Mouse (Mus musculus) stomach, postnatal 0 days (tissue): ENCODE data around the gene Prkag2. TPM values are rescaled to one million over a fixed set of nuclear protein-coding genes. Genes with fewer than 3 reads are reported as not detected.
A peak's percentile ranks its signal among the peaks of the same experiment; 100 is the strongest.

Experiments used
- ATAC-seq: fragments of 200-750 bp; cut with Nextera tagmentation; 2 replicates; pipeline ENCODE4 v1.8.0; 2017; ENCODE audit not compliant: low FRiP score, low TSS enrichment
- DNase-seq: peaks from one replicate; pipeline ENCODE4 v3.0.0-alpha.2; 2016; ENCODE audit warnings: low spot score
- H3K27ac ChIP-seq: fragments of 300-500 bp; sonication (generic); replicated peaks from 2 replicates; pipeline ENCODE4 v1.5.1; 2014; ENCODE audit warnings: mild to moderate bottlenecking, control low read depth
- H3K27me3 ChIP-seq: fragments of 300-500 bp; sonication (generic); 2 replicates; pipeline ENCODE4 v1.6.1; 2014; ENCODE audit warnings: low read length; ENCODE audit not compliant: control insufficient read depth, insufficient read depth
- H3K36me3 ChIP-seq: fragments of 300-500 bp; sonication (generic); 2 replicates; pipeline ENCODE4 v1.6.1; 2014; ENCODE audit warnings: low read length, mixed read lengths; ENCODE audit not compliant: control insufficient read depth, insufficient read depth
- H3K4me1 ChIP-seq: fragments of 300-500 bp; sonication (generic); replicated peaks from 2 replicates; pipeline ENCODE4 v1.6.1; 2014; ENCODE audit warnings: antibody characterized with exemption; ENCODE audit not compliant: control insufficient read depth, insufficient read depth
- H3K4me2 ChIP-seq: fragments of 300-500 bp; sonication (generic); replicated peaks from 2 replicates; pipeline ENCODE4 v1.6.1; 2014; ENCODE audit warnings: low read depth, mild to moderate bottlenecking, control low read depth, moderate library complexity
- H3K4me3 ChIP-seq: fragments of 300-500 bp; sonication (generic); 2 replicates; pipeline ENCODE4 v1.5.1; 2014; ENCODE audit warnings: low read depth, low read length, control low read depth
- H3K9ac ChIP-seq: fragments of 300-500 bp; sonication (generic); 2 replicates; pipeline ENCODE4 v1.6.1; 2014; ENCODE audit warnings: mild to moderate bottlenecking, low read length, control low read depth, mixed read lengths
- H3K9me3 ChIP-seq: fragments of 300-500 bp; sonication (generic); 2 replicates; pipeline ENCODE4 v1.6.1; 2016; ENCODE audit warnings: low read length; ENCODE audit not compliant: control insufficient read depth
- CTCF ChIP-seq: IDR thresholded peaks from 2 replicates; pipeline ENCODE4 v1.5.1; 2016; ENCODE audit warnings: antibody characterized with exemption, low read depth, mild to moderate bottlenecking, moderate library complexity
- EP300 ChIP-seq: optimal IDR thresholded peaks from 2 replicates; pipeline ENCODE3; 2016; ENCODE audit warnings: antibody characterized with exemption
- WGBS: fragments of 180-500 bp; shearing (Covaris S2); extraction: QIAGEN DNeasy Blood & Tissue Kit; methylation state at CpG from one replicate; pipeline ENCODE4 v1.1.7; 2014; 5-methylcytosine and 5-hydroxymethylcytosine counted together
- polyA plus RNA-seq: library from polyadenylated mRNA; unstranded; fragments of >200 nt; fragmentation: Nextera tagmentation; extraction: Ambion mirVana; gene quantifications from 2 replicates; pipeline ENCODE4 v1.2.1, GENCODE M21; 2015

Gene Prkag2
- polyA plus RNA-seq, 1 experiment from 2014 or later, result 33.9 TPM

DNA sequence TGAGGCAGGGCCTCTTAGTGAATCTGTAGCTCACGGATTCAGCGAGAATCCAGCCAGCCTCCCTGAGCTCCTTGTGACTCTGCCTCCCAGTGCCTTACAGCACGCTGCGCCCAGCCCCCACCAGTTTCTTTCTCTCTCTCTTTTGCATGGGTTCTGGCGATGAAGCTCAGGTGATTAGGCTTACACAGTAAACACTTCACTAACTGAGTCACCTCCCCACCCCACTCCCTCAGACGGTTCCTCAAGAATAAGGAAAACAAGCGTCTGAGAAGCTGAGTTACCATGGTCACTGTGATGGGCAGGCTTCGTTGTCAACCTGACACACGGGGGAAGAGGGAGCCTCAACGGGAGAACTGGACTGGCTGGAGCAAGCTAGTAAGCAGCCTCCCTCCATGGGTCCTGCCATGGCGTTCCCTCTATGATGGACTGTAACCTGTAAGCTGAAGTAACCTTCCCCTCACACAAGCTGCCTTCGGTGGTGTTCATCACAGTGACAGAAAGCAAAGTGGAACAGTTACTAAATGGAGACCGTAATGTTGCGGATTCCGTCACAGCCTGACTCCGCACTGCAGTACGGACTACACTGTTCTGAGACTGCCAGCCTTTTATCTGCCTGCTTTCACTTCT is 37.8 kb downstream of the Prkag2 start:
- ATAC-seq, result peak; percentile 79
- H3K4me2 ChIP-seq, result no peak overlapping the region
- no peaks in the 10 kb centered on the region for H3K9me3 ChIP-seq
- peak; percentile 81 for DNase-seq
- TF ChIP-seq CTCF (no peak), EP300 (no peak)
- no peak overlapping the region for H3K4me3 ChIP-seq
- 41% methylated on average over 17 of the region's 17 CpGs for WGBS
- H3K27ac ChIP-seq, result no peak overlapping the region
- peaks cover 23% of the 10 kb centered on the region for H3K4me1 ChIP-seq
- no peaks in the 10 kb centered on the region for H3K27me3 ChIP-seq
- no peaks in the 10 kb centered on the region for H3K36me3 ChIP-seq
- H3K9ac ChIP-seq, result no peak overlapping the region

DNA sequence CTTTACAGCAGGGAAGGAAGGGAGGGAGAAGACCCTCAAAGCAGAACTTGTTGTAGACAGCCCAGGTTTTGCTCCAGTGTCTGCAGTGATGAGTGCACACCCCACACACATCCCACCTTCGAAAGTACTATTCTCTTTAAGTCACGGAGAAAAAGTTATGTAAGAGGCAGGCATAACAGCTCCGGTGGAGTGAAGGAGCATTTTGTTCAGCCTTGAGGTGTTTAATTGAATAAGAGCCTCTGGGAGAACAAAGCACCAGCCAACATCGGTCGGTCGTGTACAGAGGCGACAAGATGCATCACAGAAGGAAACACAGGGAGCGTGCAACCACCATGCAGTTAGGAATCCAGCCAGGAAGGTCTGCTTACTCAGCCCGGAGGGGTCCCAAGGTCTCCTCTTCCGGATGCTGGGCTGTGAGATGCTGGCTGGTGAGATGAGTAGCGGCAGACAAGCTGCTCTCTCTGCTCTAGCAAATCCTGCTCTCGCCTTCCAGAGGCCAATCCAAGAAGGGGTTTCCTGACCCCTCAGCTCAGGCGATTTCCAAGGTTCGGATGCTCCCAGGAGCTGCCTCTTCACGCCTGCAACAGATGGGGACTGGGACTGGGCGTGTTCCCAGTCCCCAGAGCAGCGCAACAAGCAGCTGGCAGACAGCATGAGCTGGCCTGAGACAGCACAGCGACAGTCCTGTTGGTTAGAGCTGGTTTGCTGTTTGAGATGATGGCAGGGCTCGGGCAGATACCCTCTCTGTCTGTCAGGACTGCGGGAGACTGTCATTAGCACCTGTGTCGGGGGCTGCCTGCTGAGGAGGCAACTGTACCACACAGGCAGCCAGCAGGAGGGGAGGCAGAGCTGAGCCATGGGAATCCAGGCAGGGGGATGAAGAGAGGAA is 41.3 kb downstream of the Prkag2 start:
- H3K27me3 ChIP-seq, result no peaks in the 10 kb centered on the region
- H3K36me3 ChIP-seq, result no peaks in the 10 kb centered on the region
- DNase-seq, result no peak
- no peak for ATAC-seq
- H3K27ac ChIP-seq, result 0 out of 2 replicates have a peak overlapping the region, but pooled peaks have one; percentile 35
- no peak overlapping the region for H3K9ac ChIP-seq
- no peak overlapping the region for H3K4me2 ChIP-seq
- no peaks in the 10 kb centered on the region for H3K9me3 ChIP-seq
- H3K4me3 ChIP-seq, result no peak overlapping the region
- H3K4me1 ChIP-seq, result peaks cover 12% of the 10 kb centered on the region
- TF ChIP-seq EP300, result no peak
- no peak for TF ChIP-seq CTCF
- WGBS, result 28% methylated on average over 21 of the region's 21 CpGs

DNA sequence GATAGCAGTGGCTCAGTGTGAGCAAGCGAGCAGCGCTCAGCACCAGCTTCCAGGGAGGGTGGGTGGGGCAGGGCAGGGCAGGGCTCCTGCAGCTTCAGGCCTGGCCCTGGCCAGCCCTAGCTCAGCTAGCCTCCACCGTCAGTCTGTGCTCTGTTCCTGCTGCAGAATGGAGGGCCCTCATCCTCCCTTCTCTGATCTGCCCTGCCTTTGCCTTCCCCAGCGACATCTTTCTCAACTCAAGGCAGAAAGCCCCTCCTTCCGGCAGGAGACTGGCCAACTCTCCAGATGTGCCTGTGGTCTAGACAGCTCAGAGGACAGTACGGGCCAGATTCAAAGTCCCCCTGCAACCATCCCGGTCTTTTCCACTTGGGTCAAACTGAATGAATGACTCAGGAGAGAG is 42.0 kb downstream of the Prkag2 start:
- Histone ChIP-seq H3K27me3 (no peaks in the 10 kb centered on the region), H3K9me3 (no peaks in the 10 kb centered on the region), H3K9ac (no peak overlapping the region), H3K4me2 (no peak overlapping the region), H3K36me3 (no peaks in the 10 kb centered on the region), H3K4me1 (peaks cover 12% of the 10 kb centered on the region), H3K4me3 (no peak overlapping the region), H3K27ac (0 out of 2 replicates have a peak overlapping the region, but pooled peaks have one; percentile 35)
- 27% methylated on average over 7 of the region's 7 CpGs for WGBS
- DNase-seq, result peak; percentile 64
- TF ChIP-seq CTCF (no peak), EP300 (no peak)
- ATAC-seq, result peak; percentile 72

DNA sequence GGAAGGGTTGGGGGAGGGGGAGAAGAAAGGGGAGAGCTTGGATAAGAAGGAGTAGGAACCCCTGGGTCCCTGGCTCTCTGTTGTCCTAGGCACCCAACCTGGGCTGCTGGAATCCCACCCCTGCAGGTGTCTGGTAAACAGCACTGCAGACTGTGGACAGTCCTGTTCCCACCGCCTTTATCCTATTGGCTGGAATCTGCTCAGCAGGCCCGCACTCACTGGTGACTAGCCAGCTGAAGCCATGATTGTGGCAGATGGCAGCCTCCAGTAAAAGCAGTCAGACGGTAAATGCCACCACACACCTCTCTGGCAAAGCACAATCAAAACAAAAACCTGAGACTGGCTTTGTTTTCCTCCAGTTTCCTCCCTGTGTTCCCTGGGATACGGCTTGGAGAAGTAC is 45.2 kb downstream of the Prkag2 start:
- TF ChIP-seq EP300, result no peak
- TF ChIP-seq CTCF, result no peak
- Histone ChIP-seq H3K9me3 (no peaks in the 10 kb centered on the region), H3K4me2 (no peak overlapping the region), H3K4me3 (no peak overlapping the region), H3K27ac (no peak overlapping the region), H3K27me3 (no peaks in the 10 kb centered on the region), H3K4me1 (peaks cover 9% of the 10 kb centered on the region), H3K36me3 (no peaks in the 10 kb centered on the region), H3K9ac (no peak overlapping the region)
- WGBS, result 63% methylated on average over 4 of the region's 4 CpGs
- ATAC-seq, result no peak
- DNase-seq, result no peak

DNA sequence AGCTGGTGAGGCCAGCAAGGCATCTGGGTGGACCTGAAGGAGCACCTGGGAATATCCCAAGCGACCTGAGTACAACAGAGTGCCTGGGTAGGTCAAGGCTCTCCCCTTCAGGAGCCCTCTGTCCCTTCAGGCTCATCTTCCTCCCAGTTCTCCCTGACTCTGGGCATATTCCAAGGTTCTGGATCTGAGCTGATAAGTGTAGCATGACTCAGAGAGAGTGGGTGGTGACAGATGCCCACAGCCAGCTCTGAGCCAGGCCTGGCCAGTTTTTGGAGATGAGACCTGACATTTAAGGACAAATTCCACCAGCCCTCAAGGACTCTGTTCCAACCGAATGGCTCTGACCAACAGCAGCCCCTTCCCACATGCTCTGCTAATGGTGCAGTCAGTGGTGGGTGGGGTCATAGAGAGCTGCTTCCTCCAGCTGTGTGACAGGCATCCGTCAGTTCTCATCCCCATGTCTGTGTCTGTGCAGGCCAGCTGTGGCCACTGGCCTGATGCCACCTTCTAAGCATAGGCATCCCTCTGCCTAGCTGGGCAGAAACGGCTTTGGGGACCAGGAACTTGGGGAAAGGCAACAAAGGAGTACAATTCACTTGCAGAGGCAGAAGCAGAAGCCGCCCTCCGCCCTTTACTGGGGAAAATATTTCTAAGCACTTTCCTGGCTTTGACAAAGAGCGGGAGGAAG is 46.3 kb downstream of the Prkag2 start:
- TF ChIP-seq CTCF (no peak), EP300 (no peak)
- Histone ChIP-seq H3K27ac (no peak overlapping the region), H3K4me2 (no peak overlapping the region), H3K4me1 (peaks cover 5% of the 10 kb centered on the region), H3K36me3 (no peaks in the 10 kb centered on the region), H3K9ac (no peak overlapping the region), H3K4me3 (no peak overlapping the region), H3K9me3 (no peaks in the 10 kb centered on the region), H3K27me3 (no peaks in the 10 kb centered on the region)
- no peak for ATAC-seq
- WGBS, result 69% methylated on average over 7 of the region's 7 CpGs
- DNase-seq, result no peak
